ENCODE assay signal across 14 mouse cellular contexts in the genomic region with DNA sequence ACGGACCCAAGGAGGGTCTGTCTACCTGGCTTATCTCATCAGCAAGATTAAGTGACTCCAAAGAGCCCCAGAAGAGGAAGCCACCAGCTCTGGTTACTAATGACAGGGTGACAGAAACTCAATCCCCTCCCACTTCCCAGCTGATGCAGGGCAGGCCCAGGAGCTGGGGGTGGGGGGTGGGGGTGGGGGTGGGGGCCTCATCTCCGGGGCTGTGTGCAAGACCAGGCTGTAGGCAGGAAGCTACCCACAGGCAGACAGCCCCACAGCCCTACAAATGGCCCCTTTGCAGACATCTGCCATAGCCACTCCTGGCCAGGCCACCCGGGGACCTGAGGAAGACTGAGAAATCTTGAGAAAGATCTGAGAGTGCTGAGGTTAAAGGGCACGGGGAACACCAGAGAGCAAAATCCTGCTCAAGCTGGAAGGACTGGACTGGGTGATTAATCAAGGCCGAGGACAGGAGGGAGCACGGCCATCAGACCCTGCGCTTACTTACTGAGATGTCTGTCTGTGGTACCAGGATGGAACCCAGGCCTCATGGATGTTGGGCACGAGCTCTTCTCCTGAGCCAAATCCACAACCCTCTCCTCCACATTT.
A peak's percentile ranks its signal among the peaks of the same experiment; 100 is the strongest.
DNase-seq lines count a peak whose midpoint lies in the region; ATAC-seq and TF ChIP-seq lines count a peak whose summit lies in the region.
"Had no signal": no experiment of that assay in that cellular context is flagged by ENCODE, and none has a peak within 500 bp of the region (broad histone marks: within the 10 kb centered on the region; RNA-seq: fewer than 3 reads in every experiment).

No protein-coding gene starts in this region.

- WGBS in hindbrain, embryonic 10.5 days: 49% methylated on average over 8 of the region's 8 CpGs
- WGBS in hindbrain, embryonic 13.5 days: 38% methylated on average over 8 of the region's 8 CpGs
- 53% methylated on average over 8 of the region's 8 CpGs for WGBS in midbrain, embryonic 10.5 days
- WGBS in midbrain, embryonic 11.5 days: 54% methylated on average over 8 of the region's 8 CpGs
- 30% methylated on average over 8 of the region's 8 CpGs for WGBS in embryonic facial prominence, embryonic 12.5 days

- peaks cover 84% of the 10 kb centered on the region for H3K4me1 ChIP-seq in hindbrain, embryonic 10.5 days (replicated peaks)
- H3K4me1 ChIP-seq in hindbrain, embryonic 13.5 days (replicated peaks): peaks cover 55% of the 10 kb centered on the region
- peaks cover 72% of the 10 kb centered on the region for H3K4me1 ChIP-seq in midbrain, embryonic 10.5 days
- H3K4me1 ChIP-seq in midbrain, embryonic 11.5 days (ENCODE audit: control insufficient read depth, insufficient read depth, low read length): peaks cover 11% of the 10 kb centered on the region
- peaks cover 36% of the 10 kb centered on the region for H3K4me1 ChIP-seq in embryonic facial prominence, embryonic 12.5 days

- peak; percentile 47 for DNase-seq in hindbrain, embryonic 10.5 days (ENCODE audit: low spot score)
- DNase-seq in midbrain, embryonic 10.5 days (ENCODE audit: low spot score): no peak
- no peak for DNase-seq in midbrain, embryonic 11.5 days (ENCODE audit: low spot score, missing footprints)
- no peak for DNase-seq in left cerebral cortex, adult 11 months (ENCODE audit: low spot score)
- no peak for DNase-seq in kidney, adult 11 months
- DNase-seq: cerebellum, adult 9-10 months; gastrocnemius, postnatal 36 days; kidney, adult 9 months; liver, embryonic 13.5 days had no signal

- H3K79me2 ChIP-seq in myocyte (ENCODE audit: control insufficient read depth, insufficient read depth): no peaks in the 10 kb centered on the region

- peak overlapping the region; percentile 65 for H3K27ac ChIP-seq in hindbrain, embryonic 10.5 days
- H3K27ac ChIP-seq in hindbrain, embryonic 13.5 days: no peak overlapping the region
- H3K27ac ChIP-seq in midbrain, embryonic 10.5 days (replicated peaks): peak overlapping the region; percentile 72
- H3K27ac ChIP-seq in midbrain, embryonic 11.5 days (ENCODE audit: low read depth, low read length): no peak overlapping the region
- 0 out of 2 replicates have a peak overlapping the region, but pooled peaks have one; percentile 9 for H3K27ac ChIP-seq in embryonic facial prominence, embryonic 12.5 days
- H3K27ac ChIP-seq: liver, embryonic 13.5 days had no signal

- no peaks in the 10 kb centered on the region for H3K36me3 ChIP-seq in hindbrain, embryonic 10.5 days
- no peaks in the 10 kb centered on the region for H3K36me3 ChIP-seq in hindbrain, embryonic 13.5 days
- no peaks in the 10 kb centered on the region for H3K36me3 ChIP-seq in midbrain, embryonic 10.5 days
- H3K36me3 ChIP-seq in midbrain, embryonic 11.5 days (ENCODE audit: control insufficient read depth, insufficient read depth, low read length): no peaks in the 10 kb centered on the region
- H3K36me3 ChIP-seq in embryonic facial prominence, embryonic 12.5 days: no peaks in the 10 kb centered on the region
- H3K36me3 ChIP-seq in myocyte (ENCODE audit: control insufficient read depth, insufficient read depth): no peaks in the 10 kb centered on the region
- H3K36me3 ChIP-seq: liver, embryonic 13.5 days had no signal

- no peak for TF ChIP-seq POLR2A in myocyte (IDR thresholded peaks at IDR 0.05; ENCODE audit: insufficient read length, low read depth)

- no peak overlapping the region for H3K4me2 ChIP-seq in hindbrain, embryonic 13.5 days
- no peak overlapping the region for H3K4me2 ChIP-seq in midbrain, embryonic 11.5 days
- no peak overlapping the region for H3K4me2 ChIP-seq in embryonic facial prominence, embryonic 12.5 days (replicated peaks)
- H3K4me2 ChIP-seq in myocyte (ENCODE audit: low read depth): peak overlapping the region; percentile 65
- H3K4me2 ChIP-seq: liver, embryonic 13.5 days had no signal

- no peak overlapping the region for H3K9ac ChIP-seq in hindbrain, embryonic 13.5 days
- H3K9ac ChIP-seq in midbrain, embryonic 11.5 days (ENCODE audit: low read length): no peak overlapping the region
- H3K9ac ChIP-seq in embryonic facial prominence, embryonic 12.5 days: no peak overlapping the region
- H3K9ac ChIP-seq: liver, embryonic 13.5 days had no signal

- 0 out of 2 replicates have a peak, but pooled peaks cover 4% of the 10 kb centered on the region for H3K27me3 ChIP-seq in hindbrain, embryonic 10.5 days (ENCODE audit: insufficient read depth, poor library complexity, severe bottlenecking)
- H3K27me3 ChIP-seq in hindbrain, embryonic 13.5 days: no peaks in the 10 kb centered on the region
- peaks cover 5% of the 10 kb centered on the region; the same call in 1 of the 2 replicates for H3K27me3 ChIP-seq in midbrain, embryonic 10.5 days (ENCODE audit: low read depth, poor library complexity, severe bottlenecking)
- H3K27me3 ChIP-seq in midbrain, embryonic 11.5 days (ENCODE audit: control insufficient read depth, insufficient read depth, low read length): no peaks in the 10 kb centered on the region
- H3K27me3 ChIP-seq in embryonic facial prominence, embryonic 12.5 days: no peaks in the 10 kb centered on the region
- H3K27me3 ChIP-seq in myocyte (ENCODE audit: control insufficient read depth, insufficient read depth, insufficient read length): no peaks in the 10 kb centered on the region
- H3K27me3 ChIP-seq: liver, embryonic 13.5 days had no signal

- ATAC-seq in hindbrain, embryonic 13.5 days (ENCODE audit: low FRiP score): no peak
- ATAC-seq in midbrain, embryonic 11.5 days (ENCODE audit: low FRiP score): no peak
- no peak for ATAC-seq in embryonic facial prominence, embryonic 12.5 days (ENCODE audit: insufficient number of reproducible peaks, insufficient read depth, low FRiP score, low TSS enrichment)

- H3ac ChIP-seq in myocyte (ENCODE audit: control insufficient read depth, insufficient read length): no peak overlapping the region

- no peak overlapping the region for H3K4me3 ChIP-seq in hindbrain, embryonic 10.5 days
- no peak overlapping the region for H3K4me3 ChIP-seq in hindbrain, embryonic 13.5 days
- H3K4me3 ChIP-seq in midbrain, embryonic 10.5 days: no peak overlapping the region
- no peak overlapping the region for H3K4me3 ChIP-seq in midbrain, embryonic 11.5 days (ENCODE audit: low read depth, low read length)
- H3K4me3 ChIP-seq in embryonic facial prominence, embryonic 12.5 days: no peak overlapping the region
- H3K4me3 ChIP-seq in myocyte: no peak overlapping the region
- H3K4me3 ChIP-seq: left cerebral cortex, adult 2 months; liver, embryonic 13.5 days; megakaryocyte, embryonic 14.5 days had no signal

- H3K9me3 ChIP-seq in hindbrain, embryonic 10.5 days: no peaks in the 10 kb centered on the region
- H3K9me3 ChIP-seq in hindbrain, embryonic 13.5 days: no peaks in the 10 kb centered on the region
- H3K9me3 ChIP-seq in midbrain, embryonic 10.5 days (replicated peaks): no peaks in the 10 kb centered on the region
- H3K9me3 ChIP-seq in midbrain, embryonic 11.5 days (ENCODE audit: control insufficient read depth, low read length): no peaks in the 10 kb centered on the region
- H3K9me3 ChIP-seq in embryonic facial prominence, embryonic 12.5 days: no peaks in the 10 kb centered on the region
- H3K9me3 ChIP-seq: liver, embryonic 13.5 days; megakaryocyte, embryonic 14.5 days had no signal

TF ChIP-seq in myocyte, 11 proteins besides CTCF, POLR2A, EP300 and RAD21:
- no peak for TF ChIP-seq REST (IDR thresholded peaks at IDR 0.05; ENCODE audit: insufficient read depth, insufficient read length)
- TF ChIP-seq MYOG (IDR thresholded peaks at IDR 0.05; ENCODE audit: control insufficient read depth in 1 of 3, insufficient read depth in 1 of 3, insufficient read length in 2 of 3, low read depth in 2 of 3): no peak
- TF ChIP-seq POLR2AphosphoS2 (IDR thresholded peaks at IDR 0.05; ENCODE audit: insufficient read length, low read depth): no peak
- TF ChIP-seq MYOD1 (IDR thresholded peaks at IDR 0.05; ENCODE audit: control insufficient read depth in 1 of 3, insufficient read length in 2 of 3, low read depth in 2 of 3): no peak
- no peak for TF ChIP-seq SRF (IDR thresholded peaks at IDR 0.05; ENCODE audit: control insufficient read depth, insufficient read length, low read depth)
- TF ChIP-seq TCF12 (IDR thresholded peaks at IDR 0.05; ENCODE audit: insufficient read depth, poor library complexity, severe bottlenecking): no peak
- no peak for TF ChIP-seq TCF3 (IDR thresholded peaks at IDR 0.05; ENCODE audit: insufficient read length, low read depth)
- TF ChIP-seq CEBPB (IDR thresholded peaks at IDR 0.05; ENCODE audit: insufficient read depth, poor library complexity, severe bottlenecking): no peak
- TF ChIP-seq MAX (IDR thresholded peaks at IDR 0.05; ENCODE audit: low read depth): no peak
- TF ChIP-seq USF1 (IDR thresholded peaks at IDR 0.05; ENCODE audit: low read depth): no peak
- no peak for TF ChIP-seq E2F4 (IDR thresholded peaks at IDR 0.05; ENCODE audit: insufficient read depth)

Comparison
In these comparisons a context has a peak if more than half of its experiments do, and no peak if none do; other contexts are left out.
1. H3K27ac ChIP-seq: peak in hindbrain, embryonic 10.5 days (single experiment), midbrain, embryonic 10.5 days (single experiment) and embryonic facial prominence, embryonic 12.5 days (single experiment); none in hindbrain, embryonic 13.5 days (single experiment) and midbrain, embryonic 11.5 days (single experiment).